Mouse (Mus musculus): ENCODE data around the gene Slc18a3.

- TF ChIP-seq CTCF (IDR thresholded peaks at IDR 0.05; ENCODE audit: insufficient read depth, low read depth, low read length) (no peak), POLR2A (IDR thresholded peaks at IDR 0.05; ENCODE audit: insufficient read depth, low read depth, low read length) (no peak)
These were observed 838 bp upstream of the Slc18a3 start for GRCm38 (mm10) chr14:32465506-32465870.
